In the genomic region with DNA sequence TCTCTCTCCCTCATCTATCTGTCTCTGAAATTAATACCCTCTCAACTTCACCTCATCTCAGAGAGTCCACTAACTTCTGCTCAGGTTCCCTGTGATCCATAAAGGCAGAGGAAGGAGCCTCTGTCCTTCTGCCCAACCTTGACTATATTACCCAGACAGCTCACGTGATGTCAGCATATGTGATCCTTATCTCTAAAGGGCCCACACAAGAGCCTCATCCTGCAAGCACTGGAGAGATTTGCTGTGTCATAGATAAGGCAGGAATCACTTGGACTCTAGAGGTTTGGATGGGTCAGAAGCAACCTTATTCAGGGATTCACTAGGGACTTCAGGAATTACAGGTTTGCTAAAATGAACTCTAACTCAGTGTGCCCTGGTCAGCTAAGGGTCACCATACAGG, we compare ENCODE assay signal across 33 mouse cellular contexts.
"Had no signal": no experiment of that assay in that cellular context is flagged by ENCODE, and none has a peak within 500 bp of the region (broad histone marks: within the 10 kb centered on the region; RNA-seq: fewer than 3 reads in every experiment).

No protein-coding gene starts in this region.

- H3K4me2 ChIP-seq: limb, embryonic 12.5 days; limb, embryonic 13.5 days; limb, embryonic 15.5 days; liver, embryonic 11.5 days; liver, embryonic 12.5 days; liver, embryonic 13.5 days; liver, embryonic 15.5 days; lung, embryonic 14.5 days; lung, embryonic 15.5 days; midbrain, embryonic 11.5 days; midbrain, embryonic 12.5 days; midbrain, embryonic 13.5 days; midbrain, embryonic 15.5 days; neural tube, embryonic 12.5 days; neural tube, embryonic 13.5 days had no signal

- H3K4me3 ChIP-seq: limb, embryonic 10.5 days; limb, embryonic 12.5 days; limb, embryonic 13.5 days; limb, embryonic 15.5 days; liver, embryonic 12.5 days; liver, embryonic 13.5 days; liver, embryonic 15.5 days; lung, embryonic 15.5 days; megakaryocyte, embryonic 14.5 days; midbrain, embryonic 10.5 days; midbrain, embryonic 12.5 days; midbrain, embryonic 13.5 days; midbrain, embryonic 15.5 days; myocyte; neural tube, embryonic 12.5 days; neural tube, embryonic 13.5 days had no signal

- ATAC-seq: liver, embryonic 12.5 days; liver, postnatal 0 days; lung, postnatal 0 days; midbrain, embryonic 13.5 days; midbrain, embryonic 15.5 days; midbrain, embryonic 16.5 days had no signal

- H3K27me3 ChIP-seq: limb, embryonic 12.5 days; limb, embryonic 13.5 days; limb, embryonic 15.5 days; liver, embryonic 12.5 days; liver, embryonic 13.5 days; liver, embryonic 15.5 days; lung, embryonic 15.5 days; megakaryocyte, embryonic 14.5 days; midbrain, embryonic 12.5 days; midbrain, embryonic 13.5 days; midbrain, embryonic 15.5 days; neural tube, embryonic 12.5 days; neural tube, embryonic 13.5 days had no signal

- H3K4me1 ChIP-seq: limb, embryonic 10.5 days; limb, embryonic 12.5 days; limb, embryonic 13.5 days; limb, embryonic 15.5 days; liver, embryonic 12.5 days; liver, embryonic 13.5 days; liver, embryonic 15.5 days; lung, embryonic 15.5 days; megakaryocyte, embryonic 14.5 days; midbrain, embryonic 10.5 days; midbrain, embryonic 12.5 days; midbrain, embryonic 13.5 days; midbrain, embryonic 15.5 days; neural tube, embryonic 12.5 days; neural tube, embryonic 13.5 days had no signal

- H3K27ac ChIP-seq: limb, embryonic 10.5 days; limb, embryonic 12.5 days; limb, embryonic 13.5 days; limb, embryonic 15.5 days; liver, embryonic 12.5 days; liver, embryonic 13.5 days; liver, embryonic 14.5 days; liver, embryonic 15.5 days; lung, embryonic 15.5 days; macrophage; midbrain, embryonic 10.5 days; midbrain, embryonic 12.5 days; midbrain, embryonic 13.5 days; midbrain, embryonic 15.5 days; neural tube, embryonic 12.5 days; neural tube, embryonic 13.5 days had no signal

- H3K9me3 ChIP-seq: limb, embryonic 10.5 days; limb, embryonic 12.5 days; limb, embryonic 13.5 days; limb, embryonic 15.5 days; liver, embryonic 12.5 days; liver, embryonic 13.5 days; liver, embryonic 15.5 days; lung, embryonic 15.5 days; megakaryocyte, embryonic 14.5 days; midbrain, embryonic 10.5 days; midbrain, embryonic 12.5 days; midbrain, embryonic 13.5 days; midbrain, embryonic 15.5 days; neural tube, embryonic 12.5 days; neural tube, embryonic 13.5 days had no signal

- H3K9ac ChIP-seq: limb, embryonic 12.5 days; limb, embryonic 13.5 days; limb, embryonic 15.5 days; liver, embryonic 12.5 days; liver, embryonic 13.5 days; liver, embryonic 14.5 days; liver, embryonic 15.5 days; liver, postnatal 0 days; lung, embryonic 14.5 days; lung, embryonic 15.5 days; midbrain, embryonic 12.5 days; midbrain, embryonic 13.5 days; midbrain, embryonic 15.5 days; neural tube, embryonic 12.5 days; neural tube, embryonic 13.5 days had no signal

- H3K36me3 ChIP-seq: limb, embryonic 10.5 days; limb, embryonic 12.5 days; limb, embryonic 13.5 days; limb, embryonic 15.5 days; liver, embryonic 12.5 days; liver, embryonic 13.5 days; liver, embryonic 15.5 days; lung, embryonic 15.5 days; midbrain, embryonic 10.5 days; midbrain, embryonic 12.5 days; midbrain, embryonic 13.5 days; midbrain, embryonic 15.5 days; neural tube, embryonic 12.5 days; neural tube, embryonic 13.5 days had no signal

- DNase-seq: left cerebral cortex, postnatal 4 days; liver; liver, embryonic 13.5 days; liver, postnatal 0 days; lung, adult 18-20 months; lung, adult 2 months; lung, embryonic 14.5 days; lung, postnatal 10 days; lung, postnatal 14 days; lung, postnatal 36 days; lung, postnatal 4 days; midbrain, embryonic 14.5 days had no signal
